Mouse (Mus musculus): ENCODE measurements at regions not wholly inside any gene's neighbourhood (a gene's known extent, or its start where the extent isn't known, plus 50 kb on each side); places are given as distances from the start of the nearest gene placed in this dataset.

GRCm38 (mm10) chr7:72948666-72949065 is 426.6 kb upstream of the Rgma start:
- DNase-seq, result no peak

GRCm38 (mm10) chr7:72949886-72950285 is 425.4 kb upstream of the Rgma start:
- no peak for DNase-seq

GRCm38 (mm10) chr7:72957674-72958073 is 417.6 kb upstream of the Rgma start:
- DNase-seq, result no peak

GRCm38 (mm10) chr7:72961321-72961720 is 414.0 kb upstream of the Rgma start:
- DNase-seq, result no peak

GRCm38 (mm10) chr7:72962815-72963214 is 412.5 kb upstream of the Rgma start:
- no peak for DNase-seq

GRCm38 (mm10) chr7:72963908-72964307 is 411.4 kb upstream of the Rgma start:
- DNase-seq, result no peak

GRCm38 (mm10) chr7:72968193-72968592 is 407.1 kb upstream of the Rgma start:
- DNase-seq, result no peak

GRCm38 (mm10) chr7:72971506-72972267 is 403.6 kb upstream of the Rgma start:
- no peak for DNase-seq

- DNase-seq, result no peak
These were observed 402.9 kb upstream of the Rgma start for GRCm38 (mm10) chr7:72972397-72972796.

GRCm38 (mm10) chr7:72973771-72974170 is 401.5 kb upstream of the Rgma start:
- no peak for DNase-seq

GRCm38 (mm10) chr7:72974384-72974783 is 400.9 kb upstream of the Rgma start:
- no peak for DNase-seq

GRCm38 (mm10) chr7:72990559-72991429 is 384.5 kb upstream of the Rgma start:
- DNase-seq, result no peak

- DNase-seq, result no peak
These were observed 376.9 kb upstream of the Rgma start for GRCm38 (mm10) chr7:72998374-72998773.

- no peak for DNase-seq
These were observed 356.2 kb upstream of the Rgma start for GRCm38 (mm10) chr7:73019151-73019550.

GRCm38 (mm10) chr7:73019764-73020354 is 355.4 kb upstream of the Rgma start:
- no peak for DNase-seq

GRCm38 (mm10) chr7:73021786-73022185 is 353.5 kb upstream of the Rgma start:
- no peak for DNase-seq

- no peak for DNase-seq
These were observed 349.7 kb upstream of the Rgma start for GRCm38 (mm10) chr7:73025640-73026039.

- DNase-seq, result no peak
These were observed 346.4 kb upstream of the Rgma start for GRCm38 (mm10) chr7:73028952-73029351.

GRCm38 (mm10) chr7:73031407-73031806 is 343.9 kb upstream of the Rgma start:
- DNase-seq, result no peak

GRCm38 (mm10) chr7:73032316-73032980 is 342.9 kb upstream of the Rgma start:
- peak; percentile 79 for DNase-seq

- peak; percentile 38 for DNase-seq
These were observed 338.3 kb upstream of the Rgma start for GRCm38 (mm10) chr7:73036801-73037555.

GRCm38 (mm10) chr7:73037638-73038037 is 337.7 kb upstream of the Rgma start:
- DNase-seq, result no peak
